Mouse (Mus musculus): ENCODE results near the gene Gm49369. TPM values are rescaled to one million over a fixed set of nuclear protein-coding genes. Genes with fewer than 3 reads are reported as not detected.
A peak's percentile ranks its signal among the peaks of the same experiment; 100 is the strongest.

The Gm49369 gene
- 1.2 TPM in 1 of 2 replicates, not detected in the other for polyA plus RNA-seq (2015; fragmentation: Nextera tagmentation; extraction: Ambion mirVana)

DNA sequence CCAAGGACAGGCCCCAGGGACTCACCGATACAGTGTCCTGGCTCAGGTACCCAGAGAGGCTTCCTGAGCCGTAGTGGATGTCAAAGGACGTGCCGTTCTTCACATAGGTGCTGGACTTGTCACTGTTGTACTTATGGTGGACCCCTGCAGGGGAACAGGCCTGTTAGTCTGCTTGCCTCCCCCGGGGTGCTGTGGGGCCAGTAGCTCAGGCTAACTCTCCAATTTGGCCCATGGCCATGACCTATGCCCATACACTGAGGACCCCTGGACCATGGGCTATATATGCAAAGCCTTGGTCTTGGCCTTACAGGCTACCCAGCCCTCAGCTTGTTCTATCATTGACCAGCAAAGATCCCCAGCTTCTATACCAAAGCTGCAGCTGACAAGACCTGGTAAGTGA, at the start of gene Gm49369:
Gene Gm49369 (minus strand): TSS at position 101 of the 400 bp plus-strand sequence.
- Histone ChIP-seq H3K36me3 (peaks cover 78% of the 10 kb centered on the region), H3K4me3 (no peak within 1 kb of the TSS), H3K9ac (no peak within 1 kb of the TSS), H3K27ac (peak within 1 kb of the TSS; percentile 28; the same call in 1 of the 2 replicates), H3K27me3 (no peaks in the 10 kb centered on the region), H3K4me2 (no peak within 1 kb of the TSS), H3K9me3 (replicated peaks) (no peaks in the 10 kb centered on the region), H3K4me1 (replicated peaks) (peaks cover 27% of the 10 kb centered on the region)
- WGBS: 97% methylated on average over 5 of the region's 5 CpGs
- ATAC-seq (replicated peaks; ENCODE audit: insufficient number of reproducible peaks, insufficient read depth, low FRiP score, low read depth): no peak

GRCm38 (mm10) chr7:142431106-142431505, 48.6 kb upstream of the Gm49369 start:
- Histone ChIP-seq H3K9me3 (replicated peaks) (no peaks in the 10 kb centered on the region), H3K9ac (no peak overlapping the region), H3K27ac (peak overlapping the region; percentile 64), H3K27me3 (no peaks in the 10 kb centered on the region), H3K4me3 (no peak overlapping the region), H3K4me2 (no peak overlapping the region), H3K36me3 (no peaks in the 10 kb centered on the region), H3K4me1 (replicated peaks) (peaks cover 36% of the 10 kb centered on the region)
- peak; percentile 24; the same call in 1 of the 2 replicates for ATAC-seq (replicated peaks; ENCODE audit: insufficient number of reproducible peaks, insufficient read depth, low FRiP score, low read depth)
- WGBS: 84% methylated on average over 14 of the region's 14 CpGs

GRCm38 (mm10) chr7:142430160-142430678, 47.8 kb upstream of the Gm49369 start:
- Histone ChIP-seq H3K36me3 (no peaks in the 10 kb centered on the region), H3K4me2 (no peak overlapping the region; the same call in 1 of the 2 replicates), H3K9ac (no peak overlapping the region), H3K4me1 (replicated peaks) (peaks cover 36% of the 10 kb centered on the region), H3K4me3 (no peak overlapping the region), H3K27ac (peak overlapping the region; percentile 64), H3K9me3 (replicated peaks) (no peaks in the 10 kb centered on the region), H3K27me3 (no peaks in the 10 kb centered on the region)
- ATAC-seq (replicated peaks; ENCODE audit: insufficient number of reproducible peaks, insufficient read depth, low FRiP score, low read depth): peak; percentile 48; the same call in 1 of the 2 replicates
- 21% methylated on average over 12 of the region's 12 CpGs for WGBS

GRCm38 (mm10) chr7:142428213-142428612, 45.7 kb upstream of the Gm49369 start:
- Histone ChIP-seq H3K27ac (no peak overlapping the region), H3K4me1 (replicated peaks) (peaks cover 22% of the 10 kb centered on the region), H3K9me3 (replicated peaks) (no peaks in the 10 kb centered on the region), H3K36me3 (no peaks in the 10 kb centered on the region), H3K27me3 (no peaks in the 10 kb centered on the region), H3K4me2 (no peak overlapping the region), H3K9ac (no peak overlapping the region), H3K4me3 (no peak overlapping the region)
- WGBS: 22% methylated on average over 7 of the region's 7 CpGs
- peak; percentile 37; the same call in 1 of the 2 replicates for ATAC-seq (replicated peaks; ENCODE audit: insufficient number of reproducible peaks, insufficient read depth, low FRiP score, low read depth)

DNA sequence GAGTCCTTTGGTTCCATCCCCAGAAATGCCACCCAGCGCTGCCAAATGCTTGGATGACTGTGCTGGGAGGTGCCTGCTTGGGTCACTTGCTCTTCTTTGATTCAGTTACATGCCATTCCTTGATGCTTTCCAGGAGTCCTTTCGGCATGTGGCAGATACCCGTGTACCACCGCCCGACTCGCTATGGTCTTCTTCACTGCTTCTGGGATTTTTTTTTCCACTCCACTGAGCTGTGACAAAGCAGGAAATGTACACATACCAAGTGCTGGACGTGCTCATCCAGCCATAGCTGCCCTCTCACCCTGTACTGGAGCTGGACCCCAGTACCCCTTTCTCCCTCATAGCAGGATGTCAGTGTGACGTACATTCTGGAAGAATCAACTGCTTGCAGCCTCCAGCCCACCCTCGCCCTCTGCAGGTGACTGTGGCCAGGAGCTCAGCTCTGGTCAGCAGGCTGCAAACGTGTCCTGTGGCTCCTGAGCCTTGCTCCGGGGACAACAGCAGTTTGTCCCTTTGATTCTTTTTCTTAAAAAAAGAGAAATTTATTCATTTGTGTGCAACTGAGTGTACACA, 43.3 kb upstream of the Gm49369 start:
- ATAC-seq (replicated peaks; ENCODE audit: insufficient number of reproducible peaks, insufficient read depth, low FRiP score, low read depth): no peak
- H3K4me3 ChIP-seq: no peak overlapping the region
- no peak overlapping the region for H3K27ac ChIP-seq
- peaks cover 17% of the 10 kb centered on the region for H3K4me1 ChIP-seq (replicated peaks)
- H3K9me3 ChIP-seq (replicated peaks): no peaks in the 10 kb centered on the region
- no peak overlapping the region for H3K9ac ChIP-seq
- WGBS: 52% methylated on average over 11 of the region's 11 CpGs
- no peak overlapping the region for H3K4me2 ChIP-seq
- no peaks in the 10 kb centered on the region for H3K36me3 ChIP-seq
- H3K27me3 ChIP-seq: no peaks in the 10 kb centered on the region

DNA sequence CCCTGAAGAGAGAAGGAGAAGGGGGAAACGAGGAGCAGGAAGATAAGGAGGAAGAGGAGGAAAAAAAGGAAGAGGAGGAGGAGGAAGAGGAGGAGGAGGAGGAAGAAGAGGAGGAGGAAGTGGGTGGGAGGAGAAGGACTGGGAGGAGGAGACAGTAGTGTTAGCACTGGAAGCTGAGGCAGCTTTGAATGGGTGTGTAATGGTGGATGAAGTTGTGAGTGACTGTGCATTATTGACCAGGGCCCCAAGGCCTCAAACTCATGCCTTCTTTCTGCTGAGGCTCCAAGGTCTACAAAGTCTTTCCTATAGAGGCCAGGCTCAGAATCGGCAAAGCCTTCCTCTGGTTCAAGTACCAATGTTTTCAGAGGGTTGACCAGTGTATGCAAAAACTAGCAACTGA, 39.4 kb upstream of the Gm49369 start:
- 62% methylated on average over 2 of the region's 2 CpGs for WGBS

DNA sequence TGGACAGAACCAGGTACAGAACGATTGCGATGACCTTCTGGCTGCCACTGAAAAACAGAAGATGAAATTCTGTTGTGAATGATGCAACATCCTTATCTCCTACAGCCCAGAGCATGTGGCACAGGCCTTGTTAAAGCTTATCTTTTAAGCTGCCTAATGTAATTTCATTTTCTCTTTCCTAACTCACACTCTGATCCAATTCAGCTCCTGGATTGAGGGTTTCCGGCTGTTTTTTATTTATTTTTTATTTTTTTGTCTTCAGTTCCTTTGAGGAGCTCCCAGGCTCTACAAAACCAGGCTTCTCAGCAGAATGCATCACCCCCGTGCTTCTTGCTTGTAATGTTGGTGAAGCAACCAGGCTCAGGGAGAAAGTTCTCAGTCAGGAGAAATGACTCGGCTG, 37.4 kb upstream of the Gm49369 start:
- H3K4me3 ChIP-seq: no peak overlapping the region
- ATAC-seq (replicated peaks; ENCODE audit: insufficient number of reproducible peaks, insufficient read depth, low FRiP score, low read depth): no peak
- no peaks in the 10 kb centered on the region for H3K36me3 ChIP-seq
- H3K27me3 ChIP-seq: no peaks in the 10 kb centered on the region
- WGBS: 60% methylated on average over 5 of the region's 5 CpGs
- no peak overlapping the region for H3K4me2 ChIP-seq
- no peaks in the 10 kb centered on the region for H3K9me3 ChIP-seq (replicated peaks)
- no peak overlapping the region for H3K9ac ChIP-seq
- no peaks in the 10 kb centered on the region for H3K4me1 ChIP-seq (replicated peaks)
- no peak overlapping the region for H3K27ac ChIP-seq

More for the DNA sequence above, 39.4 kb upstream of the Gm49369 start:
- Histone ChIP-seq H3K4me1 (replicated peaks) (no peaks in the 10 kb centered on the region), H3K9me3 (replicated peaks) (no peaks in the 10 kb centered on the region), H3K9ac (no peak overlapping the region), H3K27ac (no peak overlapping the region), H3K36me3 (no peaks in the 10 kb centered on the region), H3K4me3 (no peak overlapping the region), H3K27me3 (no peaks in the 10 kb centered on the region), H3K4me2 (no peak overlapping the region)
- ATAC-seq (replicated peaks; ENCODE audit: insufficient number of reproducible peaks, insufficient read depth, low FRiP score, low read depth): no peak

- WGBS: 87% methylated on average over 8 of the region's 8 CpGs
- H3K4me1 ChIP-seq (replicated peaks): no peaks in the 10 kb centered on the region
- ATAC-seq (replicated peaks; ENCODE audit: insufficient number of reproducible peaks, insufficient read depth, low FRiP score, low read depth): no peak
- no peak overlapping the region for H3K27ac ChIP-seq
- no peak overlapping the region for H3K4me2 ChIP-seq
- H3K27me3 ChIP-seq: no peaks in the 10 kb centered on the region
- H3K9ac ChIP-seq: no peak overlapping the region
- H3K36me3 ChIP-seq: no peaks in the 10 kb centered on the region
- no peaks in the 10 kb centered on the region for H3K9me3 ChIP-seq (replicated peaks)
- no peak overlapping the region for H3K4me3 ChIP-seq
Measured at GRCm38 (mm10) chr7:142418679-142419078, 36.2 kb upstream of the Gm49369 start.

DNA sequence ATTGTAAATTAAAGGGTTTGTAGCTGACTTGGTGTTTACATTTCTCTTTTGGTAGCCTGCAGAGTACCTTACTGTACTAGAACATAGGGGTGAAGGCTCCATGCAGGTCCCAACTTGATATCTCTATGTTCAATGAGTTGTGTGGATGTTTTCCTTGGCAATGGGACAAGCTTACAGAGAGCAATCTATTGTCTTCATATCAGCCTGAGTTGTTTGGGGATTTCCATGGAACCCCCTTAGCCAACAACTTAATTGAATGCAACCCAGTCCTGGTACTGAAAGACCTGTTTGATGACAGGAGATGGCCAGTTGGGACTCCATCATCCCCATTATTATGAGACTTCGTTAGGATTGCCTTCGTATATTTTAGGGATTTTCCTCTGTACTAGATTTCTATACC, 35.6 kb upstream of the Gm49369 start:
- no peaks in the 10 kb centered on the region for H3K36me3 ChIP-seq
- H3K4me1 ChIP-seq (replicated peaks): no peaks in the 10 kb centered on the region
- no peaks in the 10 kb centered on the region for H3K9me3 ChIP-seq (replicated peaks)
- no peaks in the 10 kb centered on the region for H3K27me3 ChIP-seq
- H3K4me2 ChIP-seq: no peak overlapping the region
- H3K9ac ChIP-seq: no peak overlapping the region
- no peak overlapping the region for H3K4me3 ChIP-seq
- no peak overlapping the region for H3K27ac ChIP-seq
- no peak for ATAC-seq (replicated peaks; ENCODE audit: insufficient number of reproducible peaks, insufficient read depth, low FRiP score, low read depth)
- WGBS: 84% methylated on average over 2 of the region's 2 CpGs

DNA sequence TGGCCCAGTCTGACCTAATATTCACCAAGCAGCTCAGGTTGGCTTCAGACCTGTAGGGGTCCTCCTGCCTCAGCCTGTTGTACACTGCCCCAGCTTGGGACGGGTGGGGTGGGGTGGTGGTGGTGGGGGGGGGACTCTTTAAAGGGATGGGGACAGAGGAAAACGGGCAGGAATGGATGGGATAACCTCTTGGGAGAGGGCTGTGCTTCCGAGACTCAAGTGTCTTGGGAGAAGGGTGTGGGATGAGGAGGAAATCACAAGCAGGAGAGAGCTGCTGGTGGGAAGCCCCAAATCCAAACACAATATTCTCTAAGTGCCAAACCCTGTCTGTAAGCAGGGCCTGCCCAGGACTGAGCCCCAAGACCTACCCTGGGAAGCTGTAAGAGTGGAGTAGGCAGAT, 33.8 kb upstream of the Gm49369 start:
- Histone ChIP-seq H3K27me3 (no peaks in the 10 kb centered on the region), H3K9me3 (replicated peaks) (no peaks in the 10 kb centered on the region), H3K36me3 (no peaks in the 10 kb centered on the region), H3K27ac (no peak overlapping the region), H3K9ac (no peak overlapping the region), H3K4me1 (replicated peaks) (no peaks in the 10 kb centered on the region), H3K4me2 (no peak overlapping the region), H3K4me3 (no peak overlapping the region)
- WGBS: 69% methylated on average over 3 of the region's 3 CpGs
- ATAC-seq (replicated peaks; ENCODE audit: insufficient number of reproducible peaks, insufficient read depth, low FRiP score, low read depth): no peak

GRCm38 (mm10) chr7:142415314-142415713, 32.8 kb upstream of the Gm49369 start:
- no peaks in the 10 kb centered on the region for H3K27me3 ChIP-seq
- H3K4me3 ChIP-seq: no peak overlapping the region
- H3K9me3 ChIP-seq (replicated peaks): no peaks in the 10 kb centered on the region
- no peaks in the 10 kb centered on the region for H3K36me3 ChIP-seq
- 55% methylated on average over 4 of the region's 4 CpGs for WGBS
- no peak for ATAC-seq (replicated peaks; ENCODE audit: insufficient number of reproducible peaks, insufficient read depth, low FRiP score, low read depth)
- no peak overlapping the region for H3K9ac ChIP-seq
- H3K4me2 ChIP-seq: no peak overlapping the region
- H3K27ac ChIP-seq: no peak overlapping the region
- no peaks in the 10 kb centered on the region for H3K4me1 ChIP-seq (replicated peaks)

DNA sequence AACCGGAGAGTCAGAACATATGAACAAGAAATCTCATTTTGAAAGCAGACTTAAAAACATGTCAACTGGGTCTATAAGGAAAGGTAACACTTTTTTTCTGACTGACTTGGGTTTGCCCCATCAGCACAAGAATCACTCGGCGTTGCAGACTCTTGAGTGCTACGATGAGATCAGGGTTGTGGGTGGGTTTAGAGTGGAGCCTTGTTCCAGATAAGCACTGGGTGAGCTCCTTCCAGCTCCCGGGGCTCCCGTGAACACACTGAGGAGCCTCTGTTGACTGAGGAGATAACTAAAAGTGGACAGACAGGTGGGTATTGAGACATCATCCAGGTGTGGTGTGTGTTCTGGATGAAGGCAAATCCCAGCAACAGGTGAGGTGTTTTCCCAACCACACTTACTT, 30.8 kb upstream of the Gm49369 start:
- no peak overlapping the region for H3K4me3 ChIP-seq
- no peaks in the 10 kb centered on the region for H3K4me1 ChIP-seq (replicated peaks)
- H3K27ac ChIP-seq: no peak overlapping the region
- no peaks in the 10 kb centered on the region for H3K36me3 ChIP-seq
- ATAC-seq (replicated peaks; ENCODE audit: insufficient number of reproducible peaks, insufficient read depth, low FRiP score, low read depth): no peak
- no peak overlapping the region for H3K4me2 ChIP-seq
- H3K9ac ChIP-seq: no peak overlapping the region
- no peaks in the 10 kb centered on the region for H3K27me3 ChIP-seq
- WGBS: 78% methylated on average over 6 of the region's 6 CpGs
- H3K9me3 ChIP-seq (replicated peaks): no peaks in the 10 kb centered on the region

Measured in heart, embryonic 15.5 days (tissue).